Mouse (Mus musculus): Measurements from ENCODE around the gene Limch1. TPM values are rescaled to one million over a fixed set of nuclear protein-coding genes. Genes with fewer than 3 reads are reported as not detected.

Limch1 gene
- total and polyA plus RNA-seq, 2 experiments = 0.13 to 0.55 TPM

GRCm38 (mm10) chr5:67100564-67101394 is 355.2 kb downstream of the Limch1 start:
- Histone ChIP-seq H3K36me3 (ENCODE audit: control insufficient read depth, insufficient read depth, low read length) (no peaks in the 10 kb centered on the region), H3K27ac (replicated peaks; ENCODE audit: insufficient read depth, low read depth, low read length) (no peak overlapping the region), H3K9ac (ENCODE audit: low read depth, low read length) (no peak overlapping the region), H3K79me2 (ENCODE audit: control insufficient read depth, insufficient read depth, low read length) (no peaks in the 10 kb centered on the region), H3K27me3 (ENCODE audit: control insufficient read depth, insufficient read depth, low read length) (peaks cover 22% of the 10 kb centered on the region), H3K4me3 (ENCODE audit: insufficient read depth, low read depth, low read length) (no peak overlapping the region), H3K4me1 (ENCODE audit: control insufficient read depth, insufficient read depth, low read length) (peaks cover 3% of the 10 kb centered on the region; the same call in 1 of the 2 replicates)
- TF ChIP-seq POLR2A (IDR thresholded peaks at IDR 0.05; ENCODE audit: extremely low read depth, insufficient read depth, low read length) (no peak), CTCF (IDR thresholded peaks at IDR 0.05; ENCODE audit: low read depth, low read length) (no peak)
- WGBS = 7% methylated on average over 34 of the region's 34 CpGs
- DNase-seq (ENCODE audit: extremely low read depth, low read depth, low spot score) = no peak

GRCm38 (mm10) chr5:67101395-67101760 is 355.8 kb downstream of the Limch1 start:
- no peak for DNase-seq (ENCODE audit: extremely low read depth, low read depth, low spot score)
- Histone ChIP-seq H3K79me2 (ENCODE audit: control insufficient read depth, insufficient read depth, low read length) (no peaks in the 10 kb centered on the region), H3K4me3 (ENCODE audit: insufficient read depth, low read depth, low read length) (no peak overlapping the region), H3K9ac (ENCODE audit: low read depth, low read length) (no peak overlapping the region), H3K27me3 (ENCODE audit: control insufficient read depth, insufficient read depth, low read length) (peaks cover 19% of the 10 kb centered on the region), H3K4me1 (ENCODE audit: control insufficient read depth, insufficient read depth, low read length) (peaks cover 3% of the 10 kb centered on the region; the same call in 1 of the 2 replicates), H3K36me3 (ENCODE audit: control insufficient read depth, insufficient read depth, low read length) (no peaks in the 10 kb centered on the region), H3K27ac (replicated peaks; ENCODE audit: insufficient read depth, low read depth, low read length) (no peak overlapping the region)
- 6% methylated on average over 9 of the region's 9 CpGs for WGBS
- TF ChIP-seq POLR2A (IDR thresholded peaks at IDR 0.05; ENCODE audit: extremely low read depth, insufficient read depth, low read length) (no peak), CTCF (IDR thresholded peaks at IDR 0.05; ENCODE audit: low read depth, low read length) (no peak)

- TF ChIP-seq CTCF (IDR thresholded peaks at IDR 0.05; ENCODE audit: low read depth, low read length) = no peak
- no peak for TF ChIP-seq POLR2A (IDR thresholded peaks at IDR 0.05; ENCODE audit: extremely low read depth, insufficient read depth, low read length)
- WGBS = 9% methylated on average over 28 of the region's 28 CpGs
- H3K27ac ChIP-seq (replicated peaks; ENCODE audit: insufficient read depth, low read depth, low read length) = no peak overlapping the region
- no peaks in the 10 kb centered on the region for H3K4me1 ChIP-seq (ENCODE audit: control insufficient read depth, insufficient read depth, low read length)
- no peaks in the 10 kb centered on the region for H3K36me3 ChIP-seq (ENCODE audit: control insufficient read depth, insufficient read depth, low read length)
- H3K9ac ChIP-seq (ENCODE audit: low read depth, low read length) = no peak overlapping the region
- no peaks in the 10 kb centered on the region for H3K79me2 ChIP-seq (ENCODE audit: control insufficient read depth, insufficient read depth, low read length)
- H3K27me3 ChIP-seq (ENCODE audit: control insufficient read depth, insufficient read depth, low read length) = peaks cover 16% of the 10 kb centered on the region; the same call in 1 of the 2 replicates
- no peak for DNase-seq (ENCODE audit: extremely low read depth, low read depth, low spot score)
- H3K4me3 ChIP-seq (ENCODE audit: insufficient read depth, low read depth, low read length) = no peak overlapping the region
Measured at GRCm38 (mm10) chr5:67101793-67102600, 356.4 kb downstream of the Limch1 start.

- Histone ChIP-seq H3K36me3 (ENCODE audit: control insufficient read depth, insufficient read depth, low read length) (no peaks in the 10 kb centered on the region), H3K79me2 (ENCODE audit: control insufficient read depth, insufficient read depth, low read length) (no peaks in the 10 kb centered on the region), H3K4me1 (ENCODE audit: control insufficient read depth, insufficient read depth, low read length) (no peaks in the 10 kb centered on the region), H3K27ac (replicated peaks; ENCODE audit: insufficient read depth, low read depth, low read length) (no peak overlapping the region), H3K9ac (ENCODE audit: low read depth, low read length) (no peak overlapping the region), H3K27me3 (ENCODE audit: control insufficient read depth, insufficient read depth, low read length) (peaks cover 8% of the 10 kb centered on the region; the same call in 1 of the 2 replicates), H3K4me3 (ENCODE audit: insufficient read depth, low read depth, low read length) (no peak overlapping the region)
- 8% methylated on average over 3 of the region's 3 CpGs for WGBS
- TF ChIP-seq CTCF (IDR thresholded peaks at IDR 0.05; ENCODE audit: low read depth, low read length) (no peak), POLR2A (IDR thresholded peaks at IDR 0.05; ENCODE audit: extremely low read depth, insufficient read depth, low read length) (no peak)
- no peak for DNase-seq (ENCODE audit: extremely low read depth, low read depth, low spot score)
Measured at GRCm38 (mm10) chr5:67103016-67103415, 357.4 kb downstream of the Limch1 start.

GRCm38 (mm10) chr5:67106261-67106660 is 360.6 kb downstream of the Limch1 start:
- Histone ChIP-seq H3K36me3 (ENCODE audit: control insufficient read depth, insufficient read depth, low read length) (no peaks in the 10 kb centered on the region), H3K27me3 (ENCODE audit: control insufficient read depth, insufficient read depth, low read length) (0 out of 2 replicates have a peak, but pooled peaks cover 4% of the 10 kb centered on the region), H3K4me1 (ENCODE audit: control insufficient read depth, insufficient read depth, low read length) (no peaks in the 10 kb centered on the region), H3K9ac (ENCODE audit: low read depth, low read length) (no peak overlapping the region), H3K79me2 (ENCODE audit: control insufficient read depth, insufficient read depth, low read length) (no peaks in the 10 kb centered on the region), H3K4me3 (ENCODE audit: insufficient read depth, low read depth, low read length) (no peak overlapping the region), H3K27ac (replicated peaks; ENCODE audit: insufficient read depth, low read depth, low read length) (no peak overlapping the region)
- no peak for DNase-seq (ENCODE audit: extremely low read depth, low read depth, low spot score)
- 75% methylated on average over 2 of the region's 2 CpGs for WGBS
- TF ChIP-seq POLR2A (IDR thresholded peaks at IDR 0.05; ENCODE audit: extremely low read depth, insufficient read depth, low read length) (no peak), CTCF (IDR thresholded peaks at IDR 0.05; ENCODE audit: low read depth, low read length) (no peak)

Other genes with a start within 250 kb of the Limch1 start
- 5.3 and 7.0 TPM in 2 replicates for gene Apbb2, start 127.0 kb upstream of the Limch1 start, total RNA-seq (2014; rRNA removed)
- gene Apbb2, start 127.0 kb upstream of the Limch1 start, polyA plus RNA-seq (2012; rRNA removed) = 1.4 and 3.2 TPM in 2 replicates
- gene Uchl1, start 69.7 kb upstream of the Limch1 start, total RNA-seq (2014; rRNA removed) = 0.09 and 0.13 TPM in 2 replicates
- gene Uchl1, start 69.7 kb upstream of the Limch1 start, polyA plus RNA-seq (2012; rRNA removed) = not detected in 2 replicates